Mouse (Mus musculus): ENCODE results near the gene Leng1.
"Not testable (repeated sequence)": the region's sequence is repeated elsewhere in the genome, so short reads cannot be mapped to it uniquely, and the experiment has no call there.

Leng1 gene

DNA sequence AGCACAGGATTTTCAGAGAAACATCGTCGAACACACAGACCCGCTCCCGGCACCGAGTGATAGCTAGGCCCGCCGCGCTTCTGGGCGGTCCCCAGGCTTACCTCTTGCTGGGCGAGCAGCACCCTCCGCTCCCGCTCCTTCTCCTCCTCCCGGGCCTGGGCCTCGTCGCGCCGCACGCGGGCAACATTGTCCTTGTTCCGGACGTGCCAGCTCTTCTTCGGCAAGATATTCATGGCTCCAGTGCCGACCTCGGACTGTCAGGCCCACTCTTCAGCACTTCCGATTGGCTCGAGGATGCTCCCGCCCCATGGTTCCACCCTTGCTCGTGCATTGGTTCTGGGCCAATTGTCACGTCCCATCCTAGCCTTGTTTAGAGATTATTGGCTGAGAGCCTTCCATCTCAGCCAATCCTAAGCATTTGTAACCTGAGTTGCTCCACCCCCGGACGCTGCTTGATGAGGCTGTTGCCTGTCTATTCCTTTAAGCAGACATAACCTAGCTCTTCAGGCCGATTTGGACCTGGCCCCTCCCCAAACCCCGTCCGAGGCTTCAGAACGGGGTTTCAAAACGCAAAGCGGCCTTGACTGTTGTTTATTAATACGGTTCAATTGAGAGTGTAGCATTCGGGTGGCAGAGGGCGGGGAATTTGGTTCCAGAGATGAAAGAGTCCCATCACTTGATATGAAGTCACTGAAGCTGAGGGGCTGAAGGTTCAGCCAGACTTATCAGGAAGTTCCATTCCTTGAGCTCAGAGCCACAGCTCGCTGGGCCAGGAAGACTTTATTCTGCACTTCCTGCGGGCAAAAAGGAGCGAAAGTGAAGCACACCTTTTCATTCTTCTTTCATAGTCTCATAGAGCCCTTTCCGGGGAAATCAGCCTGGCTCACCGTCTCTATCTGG is at the start of gene Leng1:
Gene Leng1 (minus strand): TSS at position 626 of the 900 bp plus-strand sequence.
- peak; percentile 92 for DNase-seq

DNA sequence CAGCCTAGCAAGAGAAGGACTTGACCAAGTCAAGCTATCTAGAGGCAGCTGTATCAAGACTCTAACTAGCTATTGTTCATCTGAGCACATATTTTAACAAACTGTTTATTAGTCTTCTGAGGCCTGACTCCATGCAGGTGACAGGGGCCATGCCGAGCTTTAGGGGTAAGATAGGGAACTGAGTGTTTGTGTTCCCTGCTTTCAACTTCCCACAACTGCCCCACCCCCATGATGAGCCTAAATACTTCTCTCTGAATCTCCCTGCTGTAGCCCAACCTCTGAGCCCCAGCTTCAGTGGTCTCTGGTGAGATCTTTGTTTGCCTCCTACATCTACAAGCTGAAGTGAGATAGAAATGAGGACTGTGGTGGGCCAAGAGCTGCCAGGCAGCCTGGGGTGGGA is 49.6 kb upstream of the Leng1 start:
- no peak for DNase-seq

DNA sequence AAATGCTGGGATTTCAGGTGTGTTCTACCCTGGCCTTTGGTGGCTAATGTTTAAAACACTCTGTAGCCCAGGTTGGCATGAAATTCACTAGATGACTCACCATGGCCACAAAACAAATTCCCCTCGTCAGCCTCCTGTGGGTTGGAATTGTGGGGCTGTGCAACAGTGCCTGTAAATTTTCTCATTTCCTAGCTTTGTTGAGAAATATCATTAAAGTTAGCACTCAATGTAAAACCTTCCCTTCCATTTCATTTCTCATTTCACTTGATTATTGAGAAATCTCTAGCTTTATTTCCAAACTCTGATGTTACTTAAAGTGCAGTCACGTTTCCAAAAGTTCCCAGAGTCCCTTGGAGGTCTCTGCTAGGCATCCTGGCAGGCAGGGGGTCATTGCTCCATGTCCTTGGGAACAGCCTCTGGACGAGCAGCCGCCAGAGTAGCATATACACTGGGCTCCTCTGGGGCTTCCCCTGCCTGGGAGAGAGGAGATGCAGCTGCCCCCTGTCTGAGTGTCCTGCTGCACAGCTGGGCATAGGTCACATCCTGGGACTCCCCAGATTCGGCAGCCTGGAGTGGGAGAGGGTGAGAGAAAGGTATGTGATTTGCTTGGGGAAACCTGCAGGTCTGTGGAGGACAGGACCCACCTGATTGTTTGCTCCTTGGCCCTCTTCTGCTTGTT is 46.8 kb upstream of the Leng1 start:
- no peak for DNase-seq

DNA sequence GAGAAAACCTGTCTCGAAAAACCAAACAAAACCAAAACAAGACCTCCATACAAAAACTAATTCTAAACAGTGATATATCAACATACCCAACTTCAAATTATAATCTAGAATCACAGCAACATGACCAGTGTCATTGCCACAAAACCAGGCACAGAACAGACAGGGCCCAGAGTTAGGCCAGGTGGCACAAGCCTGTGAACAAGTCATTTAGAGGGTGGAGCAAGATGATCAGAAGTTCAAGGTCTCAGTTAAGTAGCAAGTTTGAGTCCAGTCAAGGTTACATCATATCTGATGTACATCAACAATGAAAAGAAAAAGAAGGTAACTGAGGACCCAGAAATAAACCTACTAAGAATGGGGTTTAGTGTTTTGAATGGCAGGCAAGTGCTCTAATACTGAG is 43.4 kb upstream of the Leng1 start:
- no peak for DNase-seq

DNA sequence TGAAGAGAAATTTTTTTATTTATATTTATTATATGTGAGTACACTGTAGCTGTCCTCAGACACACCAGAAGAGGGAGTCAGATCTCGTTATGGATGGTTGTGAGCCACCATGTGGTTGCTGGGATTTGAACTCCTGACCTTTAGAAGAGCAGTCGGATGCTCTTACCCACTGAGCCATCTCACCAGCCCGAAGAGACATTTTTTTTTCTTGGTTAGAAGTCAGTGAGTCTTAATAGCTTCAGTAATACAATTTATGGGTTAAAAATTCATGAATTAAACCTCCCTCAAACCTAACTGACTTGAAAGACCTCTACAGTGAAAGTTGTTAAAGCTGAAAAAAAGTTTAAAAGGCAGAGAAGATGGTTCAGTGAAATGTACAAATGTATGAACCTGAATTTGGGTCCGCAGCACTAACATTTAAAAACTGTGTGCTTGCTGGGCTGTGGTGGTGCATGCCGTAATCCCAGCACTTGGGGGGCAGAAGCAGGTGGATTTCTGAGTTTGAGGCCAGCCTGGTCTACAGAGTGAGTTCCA is 42.9 kb upstream of the Leng1 start:
- DNase-seq, result not testable (repeated sequence)

DNA sequence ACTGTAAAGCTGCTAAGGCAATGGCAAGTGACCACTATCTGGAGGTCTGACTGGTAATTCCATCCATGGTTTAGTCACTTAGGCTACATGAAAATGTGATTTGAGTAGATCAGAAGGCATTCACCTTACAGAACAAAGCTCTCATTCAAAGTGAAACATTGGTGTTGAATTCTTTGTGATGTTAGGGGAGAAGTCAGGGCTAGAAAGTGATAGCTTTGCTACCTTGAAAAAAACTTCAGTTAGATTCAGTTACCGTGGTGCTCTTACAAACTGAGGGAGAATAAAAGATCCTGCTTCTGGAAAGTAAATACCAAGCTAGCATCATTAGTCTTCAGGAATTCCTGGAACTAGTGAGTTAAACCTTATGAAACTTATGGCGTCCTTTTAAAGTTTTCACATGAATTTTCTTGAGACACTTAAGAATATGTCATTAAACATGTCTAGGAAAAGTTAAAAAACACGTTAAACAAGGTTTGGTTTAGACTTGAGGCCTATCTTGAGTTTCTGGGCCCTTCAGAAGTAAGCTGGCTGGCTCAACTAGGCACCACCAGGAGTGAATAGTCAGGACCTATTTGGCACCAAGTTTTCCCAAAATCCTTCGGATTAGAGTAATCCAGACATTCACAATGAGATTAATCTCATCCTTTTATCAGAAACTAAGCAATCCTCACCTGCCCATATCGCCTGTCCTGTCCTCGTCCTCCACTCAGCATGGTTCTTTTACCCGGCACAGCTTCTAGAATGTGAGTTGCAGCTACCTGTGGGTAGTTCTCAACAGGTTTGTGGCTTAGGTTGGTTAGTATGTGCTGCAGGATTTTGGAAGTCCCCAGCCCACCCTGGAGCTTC is 42.2 kb upstream of the Leng1 start:
- DNase-seq, result no peak

DNA sequence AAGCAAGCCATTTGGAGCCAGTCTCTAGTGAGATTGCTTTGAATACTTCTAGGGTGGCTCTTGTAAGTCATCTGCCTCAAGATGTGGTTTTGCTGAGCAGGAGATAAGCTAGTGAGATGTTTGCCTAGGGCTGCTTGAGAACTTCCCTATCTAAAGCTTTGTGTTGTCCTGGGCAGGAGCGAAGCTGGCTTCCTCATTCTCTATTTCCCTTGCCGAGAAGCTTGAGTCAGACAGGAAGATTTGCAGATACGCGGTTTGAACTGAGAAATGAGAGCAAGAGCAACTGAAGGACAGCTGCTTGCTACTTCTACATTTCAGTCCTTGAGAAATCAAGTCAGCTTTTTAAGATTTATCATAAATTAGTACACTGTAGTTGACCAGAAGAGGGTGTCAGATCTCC is 41.4 kb upstream of the Leng1 start:
- no peak for DNase-seq

DNA sequence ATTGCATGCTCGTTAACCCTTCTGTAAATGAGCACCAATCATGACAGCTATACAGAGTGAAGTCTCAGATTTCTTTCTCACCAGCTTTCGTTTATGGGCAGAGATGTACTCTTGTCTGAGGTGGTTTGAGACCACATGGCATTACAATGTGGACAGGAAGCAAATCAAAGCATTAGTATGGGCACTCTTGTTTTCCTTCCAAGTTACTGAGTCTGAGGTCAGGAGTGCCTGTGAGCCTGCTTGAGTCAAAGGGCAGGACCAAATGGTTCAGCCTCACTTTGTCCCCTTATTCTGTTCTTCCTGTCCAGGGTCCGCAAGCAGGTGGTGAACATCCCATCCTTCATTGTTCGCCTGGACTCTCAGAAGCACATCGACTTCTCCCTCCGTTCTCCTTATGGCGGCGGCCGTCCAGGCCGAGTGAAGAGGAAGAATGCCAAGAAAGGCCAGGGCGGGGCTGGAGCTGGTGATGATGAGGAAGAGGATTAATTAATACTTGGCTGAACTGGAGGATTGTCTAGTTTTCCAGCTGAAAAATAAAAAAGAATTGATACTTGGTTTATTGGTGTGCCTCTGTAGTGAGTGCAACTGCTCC is 40.8 kb upstream of the Leng1 start:
- DNase-seq, result no peak

DNA sequence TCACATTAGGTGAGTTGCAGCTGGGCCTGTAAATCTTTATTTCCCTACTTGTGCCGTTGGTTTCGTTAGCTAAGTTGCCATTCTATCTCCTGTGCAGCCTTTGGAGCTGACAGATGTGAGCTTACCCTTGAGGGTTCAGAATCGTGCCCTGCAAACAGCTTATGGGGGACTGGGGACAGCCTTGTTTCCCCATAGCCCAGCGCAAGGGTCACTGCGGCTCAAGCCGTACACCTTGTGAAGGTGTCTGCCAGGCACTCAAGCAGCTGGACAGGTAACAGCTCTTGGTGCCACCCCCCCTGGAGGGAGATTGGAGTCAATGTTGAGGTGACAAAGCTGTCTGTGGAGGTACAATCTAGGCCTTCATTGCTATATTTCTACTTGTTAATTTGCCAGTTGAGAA is 40.3 kb upstream of the Leng1 start:
- DNase-seq, result no peak

DNA sequence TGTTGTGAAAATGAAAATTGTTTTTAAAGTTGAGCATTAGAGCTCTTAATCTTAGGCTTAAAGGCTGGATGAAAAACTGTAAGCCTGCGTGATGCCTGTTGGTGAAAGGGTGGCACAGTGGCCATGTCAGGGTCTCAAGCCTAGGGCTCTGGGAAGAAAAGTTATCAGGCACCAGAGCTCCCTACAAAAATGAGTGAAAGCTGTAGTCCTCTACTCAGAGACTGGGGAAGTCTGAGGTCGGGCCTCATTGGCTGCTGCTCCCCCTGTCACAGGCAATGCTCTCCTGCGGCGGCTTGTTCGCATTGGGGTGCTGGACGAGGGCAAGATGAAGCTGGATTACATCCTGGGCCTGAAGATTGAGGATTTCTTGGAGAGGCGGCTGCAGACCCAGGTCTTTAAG is 39.8 kb upstream of the Leng1 start:
- DNase-seq, result not testable (repeated sequence)

DNA sequence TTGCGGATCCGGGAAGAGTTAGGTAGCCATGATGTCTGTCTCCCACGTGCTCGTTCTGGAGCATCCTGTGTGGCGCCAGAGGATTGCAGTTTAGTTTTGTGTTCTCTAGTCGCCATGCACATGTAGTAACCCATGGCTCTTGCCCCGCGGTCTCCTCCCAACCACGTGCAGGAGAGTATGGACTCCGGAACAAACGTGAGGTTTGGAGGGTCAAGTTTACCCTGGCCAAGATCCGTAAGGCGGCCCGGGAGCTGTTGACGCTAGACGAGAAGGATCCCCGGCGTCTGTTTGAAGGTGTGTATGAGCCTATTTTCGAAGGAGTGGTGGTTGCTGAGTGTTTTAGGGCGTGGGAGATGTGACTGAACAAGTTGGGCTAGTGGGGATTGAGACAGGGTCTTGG is 38.8 kb upstream of the Leng1 start:
- DNase-seq, result no peak

DNA sequence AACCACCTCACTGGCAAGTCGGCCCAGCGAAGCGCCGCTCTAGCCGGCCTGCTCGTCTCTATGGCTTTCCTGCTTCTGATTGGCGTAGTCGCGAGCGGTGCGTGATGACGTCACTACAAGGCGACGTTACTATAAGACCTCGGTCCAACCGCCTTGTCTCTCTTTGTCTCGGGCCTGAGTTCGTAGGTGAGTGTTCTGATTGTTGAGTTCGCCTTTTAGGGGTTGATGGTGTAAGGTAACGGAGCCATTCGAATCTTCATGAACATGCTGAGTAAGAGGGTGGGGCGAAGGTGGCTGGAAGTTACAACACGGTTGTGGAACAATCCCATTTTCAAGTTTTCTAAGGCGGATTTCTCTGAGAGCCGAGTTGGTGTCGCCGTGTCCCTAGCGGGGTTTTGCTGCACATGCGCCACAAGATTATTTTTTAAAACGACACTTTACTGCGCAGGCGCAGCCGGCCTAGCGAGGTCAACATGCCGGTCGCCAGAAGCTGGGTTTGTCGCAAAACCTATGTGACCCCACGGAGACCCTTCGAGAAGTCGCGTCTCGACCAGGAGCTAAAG is 38.3 kb upstream of the Leng1 start, which contains the start of gene Rps9:
Gene Rps9 (plus strand): TSS at position 115 of the 563 bp plus-strand sequence.
- DNase-seq, result peak; percentile 96

DNA sequence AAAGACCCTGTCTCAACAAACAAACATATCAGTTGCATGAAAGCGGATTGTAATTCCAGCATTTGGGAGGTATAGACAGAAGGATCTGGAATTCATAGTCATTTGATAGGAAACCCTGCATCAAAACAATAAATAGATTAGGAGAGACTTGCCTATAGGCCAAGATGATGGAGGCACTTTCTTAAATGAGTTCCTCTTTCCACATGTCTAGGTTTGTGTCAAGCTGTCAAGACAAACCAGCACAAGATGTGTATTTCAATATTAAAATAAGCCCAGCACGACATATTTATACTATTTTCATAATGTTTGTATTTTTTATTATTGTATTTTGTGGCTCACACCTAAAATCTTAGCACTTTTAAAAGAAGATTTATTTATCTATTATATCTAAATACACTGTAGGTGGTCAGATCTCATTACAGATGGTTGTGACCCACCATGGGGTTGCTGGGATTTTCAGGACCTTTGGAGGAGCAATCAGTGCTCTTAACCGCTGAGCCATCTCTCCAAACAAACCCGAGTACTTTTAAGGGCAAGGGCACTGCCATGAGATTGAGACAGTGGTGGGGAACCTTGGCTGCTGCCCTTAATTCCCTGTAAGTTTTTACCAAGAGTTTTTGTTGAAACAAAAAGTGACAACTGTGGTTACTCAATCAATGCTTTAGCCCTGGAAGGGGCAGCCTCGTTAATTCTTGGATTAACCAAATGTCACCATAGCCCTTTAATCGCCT is 37.7 kb upstream of the Leng1 start:
- no peak for DNase-seq

DNA sequence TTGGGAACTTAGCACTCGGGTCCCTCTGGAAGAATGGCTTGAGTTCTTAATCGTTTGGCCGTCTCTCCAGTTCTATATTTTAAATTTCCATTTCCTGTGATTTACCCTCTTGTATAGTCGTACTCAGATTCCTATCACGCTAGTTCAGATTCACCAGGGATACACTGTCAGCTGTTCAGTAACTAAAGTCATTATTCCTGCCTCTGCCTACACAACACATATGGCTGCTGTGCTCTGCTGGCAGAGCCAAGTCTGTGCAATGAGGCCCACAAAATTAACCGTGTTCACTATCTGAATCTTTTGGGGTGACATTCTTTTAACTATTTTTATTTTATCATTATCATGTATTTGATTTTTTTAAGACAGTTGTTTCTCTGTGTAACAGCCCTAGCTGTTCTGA is 32.8 kb upstream of the Leng1 start:
- no peak for DNase-seq

DNA sequence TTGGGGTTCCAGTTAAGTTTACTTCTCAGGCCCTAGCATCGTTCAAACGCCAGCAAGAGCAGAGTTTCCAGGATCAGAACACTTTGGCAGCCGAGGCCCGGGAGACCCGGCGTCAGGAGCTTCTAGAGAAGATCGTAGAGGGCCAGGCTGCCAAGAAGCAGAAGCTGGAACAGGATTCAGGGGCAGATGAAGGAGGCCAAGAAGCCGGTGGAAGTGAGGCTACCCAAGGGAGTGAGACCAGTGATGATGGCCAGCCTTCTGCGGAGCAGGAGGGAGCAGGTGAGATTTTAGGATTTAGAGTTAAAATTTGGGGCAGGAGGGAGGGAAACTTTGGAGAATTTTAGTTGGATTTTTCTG is 29.3 kb upstream of the Leng1 start:
- DNase-seq, result not testable (repeated sequence)

DNA sequence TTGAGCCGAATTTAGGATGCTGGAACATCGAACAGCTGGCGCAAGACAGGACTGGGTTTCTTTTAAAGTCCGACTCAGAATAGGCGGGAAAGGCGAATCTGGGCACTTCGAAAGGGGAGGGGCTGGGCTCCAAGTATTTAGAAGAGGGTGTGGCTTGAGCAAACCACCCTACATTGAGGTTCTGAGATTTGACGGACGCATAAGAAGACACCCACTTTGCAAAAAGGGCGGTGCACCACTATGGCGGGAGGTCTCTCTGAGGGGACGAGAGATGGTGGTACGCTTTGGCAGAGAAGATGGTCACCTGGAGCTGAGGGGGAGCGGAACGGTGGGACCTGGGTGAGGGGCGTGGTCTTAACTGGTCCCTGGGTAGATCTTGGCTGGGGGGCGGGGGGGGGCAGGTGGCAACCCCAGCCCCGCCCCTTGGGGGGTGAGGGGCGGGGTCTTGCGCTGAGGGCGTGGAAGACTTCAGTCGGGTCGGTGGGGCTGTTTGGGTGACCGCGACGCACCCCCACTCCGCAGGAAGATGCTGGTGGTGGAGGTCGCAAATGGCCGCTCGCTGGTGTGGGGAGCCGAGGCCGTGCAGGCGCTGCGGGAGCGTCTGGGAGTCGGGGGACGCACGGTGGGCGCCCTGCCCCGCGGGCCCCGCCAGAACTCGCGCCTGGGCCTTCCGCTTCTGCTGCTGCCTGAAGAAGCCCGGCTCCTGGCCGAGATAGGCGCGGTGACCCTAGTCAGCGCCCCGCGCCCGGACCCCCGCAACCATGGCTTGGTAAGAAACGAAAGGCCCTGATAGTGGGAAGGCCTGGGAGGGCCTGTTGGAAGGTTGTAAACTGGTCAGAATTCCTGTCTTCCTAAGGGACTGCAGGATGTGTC is 28.7 kb upstream of the Leng1 start:
- DNase-seq, result peak; percentile 71

DNA sequence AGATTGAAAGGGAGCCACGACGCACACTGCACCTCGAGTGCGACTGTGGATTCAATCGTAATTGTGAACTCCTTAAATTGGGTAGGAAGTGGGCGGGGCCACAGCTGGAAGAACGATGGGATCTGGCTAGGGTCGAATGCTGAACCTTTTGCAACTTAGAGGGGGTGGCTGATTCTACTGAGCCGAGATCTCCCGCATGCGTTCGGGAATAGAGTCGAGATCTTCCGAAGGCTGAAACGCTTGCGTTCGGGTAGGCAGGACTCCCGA is 28.1 kb upstream of the Leng1 start:
- no peak for DNase-seq

DNA sequence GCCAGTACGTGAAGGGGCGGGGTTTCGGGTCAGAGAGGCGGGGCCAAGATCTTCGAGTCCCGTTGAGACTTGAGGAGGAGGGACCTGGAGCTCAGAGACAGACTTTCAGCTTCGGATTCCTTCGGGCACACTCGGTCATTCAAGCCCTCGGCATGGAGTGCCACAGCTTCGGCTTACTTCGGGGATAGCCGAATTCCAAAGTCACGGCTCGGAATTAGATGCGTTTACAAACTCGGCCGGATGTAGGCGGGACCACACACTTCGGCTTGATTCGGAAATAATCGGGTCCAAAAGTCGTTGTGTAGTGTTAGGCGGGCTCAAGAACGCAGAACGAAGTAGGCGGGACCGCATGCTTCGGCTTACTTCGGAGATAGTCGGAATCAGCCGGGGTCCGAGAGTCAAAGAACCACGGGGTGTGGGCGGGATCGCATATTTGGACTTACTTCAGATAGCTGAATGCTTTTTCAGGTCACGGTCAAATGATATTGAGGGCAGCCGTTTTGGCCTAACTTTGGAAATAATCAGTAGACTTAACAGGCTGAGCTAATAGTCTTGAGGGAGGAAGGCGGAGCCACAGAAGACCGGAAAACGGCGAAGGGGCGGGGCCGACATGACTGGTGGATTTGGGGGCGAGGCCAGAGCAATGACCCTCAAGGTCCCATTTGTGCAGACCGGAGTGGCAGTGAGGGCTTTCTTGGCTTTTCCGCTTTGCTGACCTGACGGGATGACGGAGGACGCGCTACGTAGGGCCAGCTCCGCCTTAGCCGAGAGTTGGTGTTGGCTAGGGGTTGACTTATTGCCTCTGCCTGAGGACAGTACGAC is 27.6 kb upstream of the Leng1 start, which contains the start of gene Mboat7:
Gene Mboat7 (minus strand): TSS at position 537 of the 822 bp plus-strand sequence.
- DNase-seq, result peak; percentile 99

DNA sequence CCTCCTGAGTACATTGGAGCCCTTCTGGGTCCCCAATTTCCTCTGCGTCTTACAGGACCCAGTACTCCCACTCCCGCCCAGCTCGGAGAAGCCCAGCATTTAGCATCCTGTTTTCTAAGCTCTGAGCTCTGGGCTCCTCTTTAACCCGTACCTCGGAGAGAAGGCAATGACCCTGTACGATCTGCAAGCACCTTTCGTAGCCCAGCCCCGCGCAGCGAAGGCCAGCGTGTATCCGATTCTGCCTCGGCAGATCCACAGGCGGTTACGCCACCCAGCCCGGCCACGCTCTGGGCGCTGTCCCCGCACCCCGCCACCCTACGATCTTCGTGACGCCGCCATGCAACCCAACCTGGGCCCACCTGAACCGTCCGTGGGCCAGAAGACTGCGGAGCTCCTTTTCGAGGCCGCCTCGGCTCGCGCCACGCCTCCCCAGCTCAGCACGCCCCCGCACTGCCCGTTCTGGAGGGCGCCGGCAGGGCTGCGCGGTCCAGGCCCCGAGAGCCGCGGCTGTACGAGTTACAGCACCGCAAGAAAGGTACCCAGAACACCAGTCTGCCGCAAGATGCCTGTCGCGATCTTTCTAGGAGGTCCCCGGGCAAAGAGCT is 26.8 kb upstream of the Leng1 start, which contains the start of gene Tsen34:
Gene Tsen34 (plus strand): TSS at position 482 of the 605 bp plus-strand sequence.
- DNase-seq, result no peak

Data from thymus, postnatal 14 days (tissue).